Mouse (Mus musculus) midbrain, embryonic 11.5 days (tissue): ENCODE measurements around the gene Copb1. TPM values are rescaled to one million over a fixed set of nuclear protein-coding genes. Genes with fewer than 3 reads are reported as not detected.

ENCODE experiments used
- polyA plus RNA-seq: library from polyadenylated mRNA; unstranded; fragments of >200 nt; fragmentation: Nextera tagmentation; extraction: Ambion mirVana; gene quantifications from 2 replicates; pipeline ENCODE4 v1.2.1, GENCODE M21; 2014

Copb1 gene
- polyA plus RNA-seq, 1 experiment from 2014 or later, result 117 TPM

Other genes starting within 250 kb of the Copb1 start
- 26.7 and 30.7 TPM in 2 replicates for gene Rras2, start 136.9 kb downstream of the Copb1 start, polyA plus RNA-seq
- 489 and 490 TPM in 2 replicates for gene Psma1, start 21.4 kb upstream of the Copb1 start, polyA plus RNA-seq
- gene Pde3b, start 160.6 kb upstream of the Copb1 start, polyA plus RNA-seq, result 12.5 and 13.4 TPM in 2 replicates